Mouse (Mus musculus): ENCODE data around the gene Ces2c. TPM values are rescaled to one million over a fixed set of nuclear protein-coding genes. Genes with fewer than 3 reads are reported as not detected.
"Not testable (repeated sequence)": the region's sequence is repeated elsewhere in the genome, so short reads cannot be mapped to it uniquely, and the experiment has no call there.

The Ces2c gene
- not detected for total RNA-seq (2021)
- long read RNA-seq, experiment 1 = 0 reads
- long read RNA-seq, experiment 2 = 0 reads

DNA sequence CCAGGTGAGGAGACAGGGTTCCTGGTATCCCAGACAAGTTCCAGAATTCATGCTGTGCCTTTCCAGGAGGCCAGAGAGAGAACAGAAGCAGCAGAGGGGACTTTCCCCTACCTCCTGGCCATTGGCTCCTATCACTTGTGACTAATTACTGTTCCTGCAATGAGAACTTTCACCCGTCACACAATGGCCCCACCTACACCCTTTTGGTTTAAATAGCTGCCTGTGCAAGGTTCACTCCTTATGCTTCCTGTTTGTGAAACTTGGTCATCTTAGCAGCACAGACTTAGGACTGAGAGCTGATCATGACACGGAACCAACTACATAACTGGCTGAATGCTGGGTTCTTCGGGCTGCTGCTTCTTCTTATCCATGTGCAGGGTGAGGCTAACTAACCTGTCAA, at the start of gene Ces2c:
TSS of gene Ces2c (plus strand) at position 238 of the 400 bp plus-strand sequence.
- intact Hi-C loops (cut with DNase I) = no loop called here
- no peak for DNase-seq (ENCODE audit: low spot score in 2 of 2)

DNA sequence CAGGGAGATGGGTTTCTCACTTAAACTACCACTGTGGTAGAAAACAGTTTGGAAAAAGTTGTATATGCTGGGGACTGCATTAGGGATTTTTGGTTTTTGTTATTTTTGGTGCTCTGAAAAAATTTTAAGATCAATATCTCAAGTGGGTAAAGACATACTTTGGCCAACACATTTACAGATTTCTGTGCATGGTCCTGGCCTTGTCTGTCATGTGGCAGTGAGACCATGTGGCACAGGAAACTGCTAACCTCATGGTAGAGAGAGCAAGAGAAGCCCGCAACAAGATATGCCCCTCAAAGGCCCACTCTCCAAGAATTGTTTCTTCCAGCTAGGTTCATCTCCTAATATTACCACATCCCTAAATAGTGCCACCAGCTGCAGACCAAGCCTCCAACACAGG, 47.5 kb upstream of the Ces2c start:
- intact Hi-C loops (cut with DNase I) = no loop called here
- DNase-seq (ENCODE audit: low spot score in 2 of 2) = no peak

DNA sequence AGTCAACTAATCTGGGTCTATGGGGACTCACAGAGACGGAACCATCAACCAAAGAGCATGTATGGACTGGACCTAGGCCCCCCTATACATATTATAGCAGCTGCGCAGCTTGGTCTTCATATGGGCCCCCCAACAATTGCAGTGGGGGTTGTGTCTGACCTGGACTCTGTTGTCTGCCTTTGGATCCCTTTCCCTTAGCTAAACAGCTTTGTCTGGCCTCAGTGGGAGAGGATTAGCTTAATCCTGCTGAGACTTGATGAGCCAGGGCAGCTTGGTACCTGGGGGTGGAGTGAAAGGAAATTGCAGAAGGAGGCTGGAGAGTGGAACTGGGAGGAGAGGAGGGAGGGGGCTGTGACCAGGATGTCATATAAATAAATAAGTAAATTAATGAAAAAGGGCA, 40.7 kb upstream of the Ces2c start:
- intact Hi-C loops (cut with DNase I) = no loop called here
- DNase-seq (ENCODE audit: low spot score in 2 of 2) = no peak

GRCm38 (mm10) chr8:104808542-104809413, 38.1 kb upstream of the Ces2c start:
- intact Hi-C loops (cut with DNase I) = no loop called here

GRCm38 (mm10) chr8:104809436-104809835, 37.4 kb upstream of the Ces2c start:
- intact Hi-C loops (cut with DNase I) = no loop called here
- DNase-seq (ENCODE audit: low spot score in 2 of 2) = no peak

More at GRCm38 (mm10) chr8:104808542-104809413, 38.1 kb upstream of the Ces2c start:
- DNase-seq (ENCODE audit: low spot score in 2 of 2) = no peak

GRCm38 (mm10) chr8:104826912-104827311, 20.0 kb upstream of the Ces2c start:
- intact Hi-C loops (cut with DNase I) = no loop called here
- DNase-seq (ENCODE audit: low spot score in 2 of 2) = no peak

DNA sequence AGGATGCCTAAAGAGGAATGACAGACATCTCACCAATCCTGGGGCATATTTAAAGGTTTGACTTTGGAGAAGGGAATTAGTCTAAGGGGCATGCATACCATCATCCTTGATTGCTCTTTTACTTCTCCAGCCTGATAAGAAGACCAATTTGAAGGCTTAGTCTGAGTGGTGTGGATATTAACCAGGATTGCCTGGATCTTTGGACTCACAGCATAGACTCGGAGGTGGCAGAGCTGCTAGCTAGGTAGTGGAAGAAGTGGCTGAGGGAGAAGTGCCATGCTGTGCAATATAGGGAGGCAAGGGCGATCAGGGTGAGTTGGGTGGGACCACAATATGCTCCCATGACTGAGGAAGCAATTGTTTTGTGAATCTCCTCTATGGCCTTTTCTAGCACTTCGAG, 18.6 kb upstream of the Ces2c start:
- no peak for DNase-seq (ENCODE audit: low spot score in 2 of 2)
- intact Hi-C loops (cut with DNase I) = loop anchor here (2.0 kb wide), 1 partner anchor 17 kb away; no protein-coding TSS in a partner anchor

- intact Hi-C loops (cut with DNase I) = no loop called here
- no peak for DNase-seq (ENCODE audit: low spot score in 2 of 2)
Observed at GRCm38 (mm10) chr8:104831440-104831839, 15.4 kb upstream of the Ces2c start, which contains the start of gene Ces2b. TSS of gene Ces2b (plus strand) at chr8:104831572.

DNA sequence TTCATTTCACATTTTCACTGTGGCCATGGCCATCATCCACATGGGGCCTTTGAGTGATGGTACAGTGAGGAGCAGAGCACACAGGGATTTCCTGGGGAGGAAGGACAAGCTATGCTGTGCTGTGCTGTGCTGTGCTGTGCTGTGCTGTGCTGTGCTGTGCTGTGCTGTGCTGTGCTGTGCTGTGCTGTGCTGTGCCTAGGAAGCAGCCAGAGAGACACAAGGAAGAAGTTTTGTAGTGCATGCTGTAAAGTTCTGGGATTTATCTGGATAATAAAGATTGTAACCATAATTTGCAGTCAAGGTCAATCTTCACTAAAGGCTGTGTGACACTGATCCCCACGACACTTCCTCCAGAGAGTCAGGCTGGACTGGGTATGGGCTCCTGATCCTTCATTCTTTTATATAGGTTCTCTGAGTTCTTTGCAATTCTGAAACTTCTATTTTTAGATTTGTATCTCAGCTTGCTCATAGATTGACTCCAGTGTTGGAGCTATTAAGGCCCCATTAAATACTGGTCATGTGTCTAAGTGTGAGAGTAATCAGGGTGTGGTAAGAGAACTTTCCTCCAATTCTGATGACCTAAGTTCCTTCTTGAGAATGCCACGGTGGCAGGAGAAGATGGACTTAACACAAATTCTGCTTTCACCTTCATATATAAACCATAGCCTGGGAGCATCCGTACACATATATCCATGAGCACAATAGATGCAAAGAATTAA, 5.3 kb upstream of the Ces2c start:
- intact Hi-C loops (cut with DNase I) = no loop called here
- no peak for DNase-seq (ENCODE audit: low spot score in 2 of 2)

GRCm38 (mm10) chr8:104847741-104848462, 1.0 kb downstream of the Ces2c start:
- intact Hi-C loops (cut with DNase I) = no loop called here
- no peak for DNase-seq (ENCODE audit: low spot score in 2 of 2)

- DNase-seq (ENCODE audit: low spot score in 2 of 2); intact Hi-C loops (cut with DNase I): not testable (repeated sequence)
Observed at GRCm38 (mm10) chr8:104866844-104867531, 20.1 kb downstream of the Ces2c start.

- DNase-seq (ENCODE audit: low spot score in 2 of 2); intact Hi-C loops (cut with DNase I): not testable (repeated sequence)
Observed at GRCm38 (mm10) chr8:104868876-104869275, 22.0 kb downstream of the Ces2c start.

GRCm38 (mm10) chr8:104886223-104886926, 39.5 kb downstream of the Ces2c start:
- intact Hi-C loops (cut with DNase I); DNase-seq (ENCODE audit: low spot score in 2 of 2): not testable (repeated sequence)

DNA sequence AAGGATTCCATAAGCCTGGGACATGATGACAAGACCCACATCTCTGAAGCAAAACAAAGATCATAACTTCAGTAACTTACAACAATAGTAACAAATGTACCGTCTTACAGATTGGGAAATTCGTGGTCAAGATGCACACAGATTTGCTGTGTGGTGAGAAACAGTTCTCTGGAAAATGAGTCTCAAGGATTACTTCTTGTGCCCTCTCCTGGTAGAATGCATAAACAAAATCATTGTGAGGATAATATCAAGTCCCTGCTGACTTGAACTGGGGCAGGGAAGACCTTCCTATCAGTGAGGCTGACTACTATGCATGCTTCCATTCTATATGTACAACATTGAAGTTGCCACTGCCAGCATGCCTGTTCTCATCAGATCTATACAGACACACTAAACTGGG, 54.9 kb downstream of the Ces2c start:
- no peak for DNase-seq (ENCODE audit: low spot score in 2 of 2)
- intact Hi-C loops (cut with DNase I) = no loop called here

Other genes starting within 250 kb of the Ces2c start
- gene Cdh16, start 222.7 kb upstream of the Ces2c start, total RNA-seq (2021) = not detected
- gene Rrad, start 215.7 kb upstream of the Ces2c start, total RNA-seq (2021) = 1 to 10 TPM; 4.8 to 5.1 TPM
- gene Ciao2b, start 205.1 kb upstream of the Ces2c start, total RNA-seq (2021) = 10 to 100 TPM; 30.7 to 32.1 TPM
- not detected for gene Ces2a, start 113.1 kb upstream of the Ces2c start, total RNA-seq (2021)
- under 1 TPM; 0.46 to 0.47 TPM for gene Ces2b, start 15.5 kb upstream of the Ces2c start, total RNA-seq (2021)
- gene Ces2e, start 79.2 kb downstream of the Ces2c start, total RNA-seq (2021) = under 1 TPM in 1 of 2 experiments, not detected in 1; 0.17 TPM
- gene Ces2f, start 100.3 kb downstream of the Ces2c start, total RNA-seq (2021) = not detected
- gene Ces2g, start 114.7 kb downstream of the Ces2c start, total RNA-seq (2021) = under 1 TPM; 0.24 to 0.25 TPM
- gene Ces2h, start 153.8 kb downstream of the Ces2c start, total RNA-seq (2021) = not detected
- gene Ces3a, start 201.5 kb downstream of the Ces2c start, total RNA-seq (2021) = not detected
- not detected for gene Ces3b, start 236.7 kb downstream of the Ces2c start, total RNA-seq (2021)